Mouse (Mus musculus): Measurements from ENCODE around the gene Zbtb24. TPM values are rescaled to one million over a fixed set of nuclear protein-coding genes. Genes with fewer than 3 reads are reported as not detected.
"Not testable (repeated sequence)": the region's sequence is repeated elsewhere in the genome, so short reads cannot be mapped to it uniquely, and the experiment has no call there.

The Zbtb24 gene
- total and polyA plus RNA-seq, 2 experiments from 2014 or later, result 15.5 to 17.2 TPM

GRCm38 (mm10) chr10:41500941-41501340 is 50.8 kb downstream of the Zbtb24 start:
- no peak overlapping the region for H3K9ac ChIP-seq (replicated peaks; ENCODE audit: low read length, poor library complexity, severe bottlenecking)
- H3K36me3 ChIP-seq (ENCODE audit: insufficient read depth, low read length), result peaks cover 3% of the 10 kb centered on the region; the same call in 1 of the 2 replicates
- no peak overlapping the region for H3K4me2 ChIP-seq (ENCODE audit: low read depth, low read length, poor library complexity, severe bottlenecking)
- H3K27ac ChIP-seq (ENCODE audit: low read depth, low read length), result no peak overlapping the region
- 55% methylated on average over 4 of the region's 4 CpGs for WGBS
- DNase-seq (ENCODE audit: low spot score) (peak; percentile 78), ATAC-seq (ENCODE audit: low FRiP score) (no peak)
- H3K4me1 ChIP-seq (ENCODE audit: insufficient read depth, low read length), result no peaks in the 10 kb centered on the region
- H3K9me3 ChIP-seq (ENCODE audit: low read length), result no peaks in the 10 kb centered on the region
- no peaks in the 10 kb centered on the region for H3K27me3 ChIP-seq (ENCODE audit: insufficient read depth, low read length)
- no peak overlapping the region for H3K4me3 ChIP-seq (ENCODE audit: low read depth, low read length)
- TF ChIP-seq CTCF (IDR thresholded peaks at IDR 0.05), result no peak

GRCm38 (mm10) chr10:41504996-41505395 is 54.8 kb downstream of the Zbtb24 start:
- no peak; the same call in 1 of the 2 replicates for ATAC-seq (ENCODE audit: low FRiP score)
- H3K9ac ChIP-seq (replicated peaks; ENCODE audit: low read length, poor library complexity, severe bottlenecking), result no peak overlapping the region

DNA sequence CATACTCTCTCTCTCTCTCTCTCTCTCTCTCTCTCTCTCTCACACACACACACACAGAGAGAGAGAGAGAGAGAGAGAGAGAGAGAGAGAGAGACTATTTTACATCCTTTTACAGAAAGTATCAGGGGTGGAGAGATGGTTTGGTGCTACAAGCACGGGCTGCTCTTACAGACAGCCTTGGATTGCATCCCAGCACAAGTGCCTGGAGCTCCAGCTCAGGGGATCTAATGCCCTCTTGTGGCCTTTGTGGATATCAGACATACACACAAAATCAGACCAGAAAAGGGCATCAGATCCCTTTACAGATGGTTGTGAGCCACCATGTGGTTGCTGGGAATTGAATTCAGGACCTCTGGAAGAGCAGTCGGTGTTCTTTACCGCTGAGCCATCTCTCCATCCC is 55.3 kb downstream of the Zbtb24 start:
- H3K9ac ChIP-seq (replicated peaks; ENCODE audit: low read length, poor library complexity, severe bottlenecking); H3K9me3 ChIP-seq (ENCODE audit: low read length): not testable (repeated sequence)
- TF ChIP-seq CTCF (IDR thresholded peaks at IDR 0.05), result peak; percentile 88

More at GRCm38 (mm10) chr10:41504996-41505395, 54.8 kb downstream of the Zbtb24 start:
- no peak for TF ChIP-seq CTCF (IDR thresholded peaks at IDR 0.05)
- H3K4me1 ChIP-seq (ENCODE audit: insufficient read depth, low read length), result no peaks in the 10 kb centered on the region
- no peak overlapping the region for H3K4me2 ChIP-seq (ENCODE audit: low read depth, low read length, poor library complexity, severe bottlenecking)
- no peak overlapping the region for H3K27ac ChIP-seq (ENCODE audit: low read depth, low read length)
- peaks cover 3% of the 10 kb centered on the region; the same call in 1 of the 2 replicates for H3K36me3 ChIP-seq (ENCODE audit: insufficient read depth, low read length)
- no peak for DNase-seq (ENCODE audit: low spot score)
- no peaks in the 10 kb centered on the region for H3K9me3 ChIP-seq (ENCODE audit: low read length)
- no peaks in the 10 kb centered on the region for H3K27me3 ChIP-seq (ENCODE audit: insufficient read depth, low read length)
- 80% methylated on average over 1 of the region's 1 CpGs for WGBS
- H3K4me3 ChIP-seq (ENCODE audit: low read depth, low read length), result no peak overlapping the region

DNA sequence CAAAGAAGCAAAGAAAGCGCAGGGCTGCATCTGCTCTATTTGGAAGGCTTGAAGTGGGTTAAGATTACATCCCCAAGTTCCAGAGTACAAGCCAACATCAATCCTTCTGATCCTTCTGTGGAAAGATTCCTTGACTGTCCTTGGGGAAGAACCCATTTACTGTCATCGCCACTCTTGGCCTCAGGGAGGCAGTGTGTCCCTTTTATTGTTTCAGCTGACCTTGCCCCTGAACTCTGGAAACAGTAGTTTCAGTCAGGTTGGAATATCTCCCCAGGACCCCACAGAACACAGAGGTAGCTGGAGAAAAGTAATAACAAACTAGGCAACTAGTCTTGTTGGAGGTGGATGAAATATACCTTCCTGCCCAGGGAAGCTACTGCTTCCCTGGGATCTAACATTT is 59.0 kb downstream of the Zbtb24 start:
- Histone ChIP-seq H3K4me1 (ENCODE audit: insufficient read depth, low read length) (no peaks in the 10 kb centered on the region), H3K27me3 (ENCODE audit: insufficient read depth, low read length) (no peaks in the 10 kb centered on the region), H3K9me3 (ENCODE audit: low read length) (no peaks in the 10 kb centered on the region), H3K27ac (ENCODE audit: low read depth, low read length) (no peak overlapping the region), H3K9ac (replicated peaks; ENCODE audit: low read length, poor library complexity, severe bottlenecking) (no peak overlapping the region), H3K4me2 (ENCODE audit: low read depth, low read length, poor library complexity, severe bottlenecking) (no peak overlapping the region), H3K4me3 (ENCODE audit: low read depth, low read length) (no peak overlapping the region), H3K36me3 (ENCODE audit: insufficient read depth, low read length) (no peaks in the 10 kb centered on the region)
- WGBS, result 41% methylated on average over 2 of the region's 2 CpGs
- peak; percentile 47 for TF ChIP-seq CTCF (IDR thresholded peaks at IDR 0.05)
- DNase-seq (ENCODE audit: low spot score) (no peak), ATAC-seq (ENCODE audit: low FRiP score) (no peak)

More for the DNA sequence above, 55.3 kb downstream of the Zbtb24 start:
- H3K36me3 ChIP-seq (ENCODE audit: insufficient read depth, low read length); H3K27ac ChIP-seq (ENCODE audit: low read depth, low read length); H3K4me1 ChIP-seq (ENCODE audit: insufficient read depth, low read length); H3K4me2 ChIP-seq (ENCODE audit: low read depth, low read length, poor library complexity, severe bottlenecking); H3K4me3 ChIP-seq (ENCODE audit: low read depth, low read length); H3K27me3 ChIP-seq (ENCODE audit: insufficient read depth, low read length): not testable (repeated sequence)
- DNase-seq (ENCODE audit: low spot score) (peak; percentile 94), ATAC-seq (ENCODE audit: low FRiP score) (peak; percentile 66)
- WGBS, result 0% methylated on average over 3 of the region's 3 CpGs

- Histone ChIP-seq H3K9ac (replicated peaks; ENCODE audit: low read length, poor library complexity, severe bottlenecking) (no peak overlapping the region), H3K9me3 (ENCODE audit: low read length) (no peaks in the 10 kb centered on the region), H3K36me3 (ENCODE audit: insufficient read depth, low read length) (no peaks in the 10 kb centered on the region), H3K27ac (ENCODE audit: low read depth, low read length) (no peak overlapping the region), H3K4me3 (ENCODE audit: low read depth, low read length) (no peak overlapping the region), H3K4me2 (ENCODE audit: low read depth, low read length, poor library complexity, severe bottlenecking) (no peak overlapping the region), H3K27me3 (ENCODE audit: insufficient read depth, low read length) (no peaks in the 10 kb centered on the region), H3K4me1 (ENCODE audit: insufficient read depth, low read length) (no peaks in the 10 kb centered on the region)
- WGBS, result 80% methylated on average over 4 of the region's 4 CpGs
- TF ChIP-seq CTCF (IDR thresholded peaks at IDR 0.05), result no peak
- ATAC-seq (ENCODE audit: low FRiP score), result no peak
- DNase-seq (ENCODE audit: low spot score), result no peak
Observed at GRCm38 (mm10) chr10:41514301-41514700, 64.1 kb downstream of the Zbtb24 start.

DNA sequence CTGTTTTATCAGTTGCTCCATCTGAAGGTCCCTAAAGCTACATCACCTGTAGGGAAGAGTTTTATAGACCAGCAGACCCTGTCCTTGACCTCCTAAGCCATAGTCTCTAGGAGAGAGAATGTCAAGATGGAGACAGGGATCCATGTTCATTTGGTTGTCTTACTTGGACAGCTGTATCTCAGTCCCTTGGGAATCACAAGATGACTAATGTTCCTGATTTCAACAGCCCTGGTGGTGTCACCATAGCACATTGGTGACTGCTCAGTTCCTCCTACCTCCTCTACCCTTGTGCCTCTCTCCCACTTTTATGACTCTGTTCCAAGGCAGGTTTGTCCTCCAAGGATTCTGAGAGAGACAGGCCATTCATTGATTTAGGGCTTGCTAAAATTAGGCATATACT is 64.7 kb downstream of the Zbtb24 start:
- Histone ChIP-seq H3K27me3 (ENCODE audit: insufficient read depth, low read length) (no peaks in the 10 kb centered on the region), H3K36me3 (ENCODE audit: insufficient read depth, low read length) (no peaks in the 10 kb centered on the region), H3K27ac (ENCODE audit: low read depth, low read length) (no peak overlapping the region), H3K9me3 (ENCODE audit: low read length) (no peaks in the 10 kb centered on the region), H3K9ac (replicated peaks; ENCODE audit: low read length, poor library complexity, severe bottlenecking) (no peak overlapping the region), H3K4me3 (ENCODE audit: low read depth, low read length) (no peak overlapping the region), H3K4me1 (ENCODE audit: insufficient read depth, low read length) (no peaks in the 10 kb centered on the region), H3K4me2 (ENCODE audit: low read depth, low read length, poor library complexity, severe bottlenecking) (no peak overlapping the region)
- TF ChIP-seq CTCF (IDR thresholded peaks at IDR 0.05), result no peak
- no peak for DNase-seq (ENCODE audit: low spot score)
- ATAC-seq (ENCODE audit: low FRiP score), result no peak

Other genes starting within 250 kb of the Zbtb24 start
- 30.1 and 36.4 TPM in 2 replicates for gene Fig4, start 147.1 kb upstream of the Zbtb24 start, total RNA-seq (2014; rRNA removed)
- gene Fig4, start 147.1 kb upstream of the Zbtb24 start, polyA plus RNA-seq (2015; fragmentation: Nextera tagmentation; extraction: Ambion mirVana), result 31.0 and 32.9 TPM in 2 replicates
- 0.11 and 0.14 TPM in 2 replicates for gene Ak9, start 146.4 kb upstream of the Zbtb24 start, total RNA-seq (2014; rRNA removed)
- 0.16 and 0.19 TPM in 2 replicates for gene Ak9, start 146.4 kb upstream of the Zbtb24 start, polyA plus RNA-seq (2015; fragmentation: Nextera tagmentation; extraction: Ambion mirVana)
- 24.1 and 24.6 TPM in 2 replicates for gene Mical1, start 25.9 kb downstream of the Zbtb24 start, total RNA-seq (2014; rRNA removed)
- 18.7 and 21.2 TPM in 2 replicates for gene Mical1, start 25.9 kb downstream of the Zbtb24 start, polyA plus RNA-seq (2015; fragmentation: Nextera tagmentation; extraction: Ambion mirVana)
- 34.4 and 36.9 TPM in 2 replicates for gene Smpd2, start 40.0 kb downstream of the Zbtb24 start, total RNA-seq (2014; rRNA removed)
- gene Smpd2, start 40.0 kb downstream of the Zbtb24 start, polyA plus RNA-seq (2015; fragmentation: Nextera tagmentation; extraction: Ambion mirVana), result 43.5 and 44.0 TPM in 2 replicates
- 1.8 and 2.3 TPM in 2 replicates for gene Ppil6, start 40.1 kb downstream of the Zbtb24 start, total RNA-seq (2014; rRNA removed)
- 4.7 and 5.3 TPM in 2 replicates for gene Ppil6, start 40.1 kb downstream of the Zbtb24 start, polyA plus RNA-seq (2015; fragmentation: Nextera tagmentation; extraction: Ambion mirVana)
- gene Cd164, start 69.0 kb downstream of the Zbtb24 start, total RNA-seq (2014; rRNA removed), result 29.3 and 31.2 TPM in 2 replicates
- 44.5 and 48.2 TPM in 2 replicates for gene Cd164, start 69.0 kb downstream of the Zbtb24 start, polyA plus RNA-seq (2015; fragmentation: Nextera tagmentation; extraction: Ambion mirVana)